Comparison of ENCODE assay signal across 8 mouse cellular contexts in genomic region chr17:25792615-25793014, GRCm38 (mm10). TPM values are rescaled to one million over a fixed set of nuclear protein-coding genes. Genes with fewer than 3 reads are reported as not detected.
DNase-seq lines count a peak whose midpoint lies in the region; ATAC-seq and TF ChIP-seq lines count a peak whose summit lies in the region.

TSS of gene Fam173a (minus strand) at chr17:25792901.

- TF ChIP-seq POLR2A in bone marrow, adult 2 months (IDR thresholded peaks at IDR 0.05; ENCODE audit: borderline replicate concordance, control insufficient read depth, low read depth, low read length): 0 out of 2 replicates have a peak, but pooled peaks have one; percentile 40

- no peaks in the 10 kb centered on the region for H3K9me3 ChIP-seq in forebrain, embryonic 13.5 days (replicated peaks)
- H3K9me3 ChIP-seq in neural tube, embryonic 13.5 days: no peaks in the 10 kb centered on the region

- peak within 1 kb of the TSS; percentile 77 for H3K9ac ChIP-seq in forebrain, embryonic 13.5 days
- H3K9ac ChIP-seq in neural tube, embryonic 13.5 days: peak within 1 kb of the TSS; percentile 86

- intact Hi-C loops in heart, postnatal 14 days (cut with DNase I): no loop called here

- peak within 1 kb of the TSS; percentile 87 for H3K4me3 ChIP-seq in bone marrow, adult 2 months (replicated peaks; ENCODE audit: control insufficient read depth, low read depth, low read length)
- peak within 1 kb of the TSS; percentile 74 for H3K4me3 ChIP-seq in forebrain, embryonic 13.5 days
- H3K4me3 ChIP-seq in neural tube, embryonic 13.5 days: peak within 1 kb of the TSS; percentile 84

- 1% methylated on average over 14 of the region's 14 CpGs for WGBS in bone marrow, adult 2 months
- 1% methylated on average over 13 of the region's 14 CpGs for WGBS in forebrain, embryonic 13.5 days
- 0% methylated on average over 14 of the region's 14 CpGs for WGBS in neural tube, embryonic 13.5 days

- no peak for TF ChIP-seq CTCF in bone marrow, adult 2 months (IDR thresholded peaks at IDR 0.05; ENCODE audit: control insufficient read depth, insufficient read depth, low read length)

- H3K36me3 ChIP-seq in forebrain, embryonic 13.5 days (ENCODE audit: poor library complexity, severe bottlenecking): peaks cover 25% of the 10 kb centered on the region
- peaks cover 22% of the 10 kb centered on the region for H3K36me3 ChIP-seq in neural tube, embryonic 13.5 days

- H3K27me3 ChIP-seq in forebrain, embryonic 13.5 days: no peaks in the 10 kb centered on the region
- no peaks in the 10 kb centered on the region for H3K27me3 ChIP-seq in neural tube, embryonic 13.5 days

- H3K4me2 ChIP-seq in forebrain, embryonic 13.5 days: peak within 1 kb of the TSS; percentile 94
- H3K4me2 ChIP-seq in neural tube, embryonic 13.5 days: peak within 1 kb of the TSS; percentile 92

- DNase-seq in CD8-positive naive resting alpha-beta T cell, adult 2 months (ENCODE audit: low read depth in 2 of 2, low spot score in 2 of 2): peak; percentile 63 to 75
- peak; percentile 84 to 85 for DNase-seq in heart, postnatal 14 days
- peak; percentile 90 to 94 for DNase-seq in kidney, postnatal 4 days
- peak; percentile 74 to 80 for DNase-seq in lung, adult 18-20 months
- DNase-seq in testis, postnatal 10 days (ENCODE audit: low spot score): peak; percentile 86

- peak within 1 kb of the TSS; percentile 92 for H3K27ac ChIP-seq in bone marrow, adult 2 months (ENCODE audit: control insufficient read depth, insufficient read depth, low read depth, low read length, poor library complexity)
- peak within 1 kb of the TSS; percentile 94 for H3K27ac ChIP-seq in forebrain, embryonic 13.5 days
- H3K27ac ChIP-seq in neural tube, embryonic 13.5 days (replicated peaks): peak within 1 kb of the TSS; percentile 92

- peak; percentile 50 for ATAC-seq in forebrain, embryonic 13.5 days
- peak; percentile 33; the same call in 1 of the 2 replicates for ATAC-seq in neural tube, embryonic 13.5 days (ENCODE audit: low read depth)

- peaks cover 7% of the 10 kb centered on the region for H3K4me1 ChIP-seq in bone marrow, adult 2 months (ENCODE audit: control insufficient read depth, insufficient read depth, low read length)
- peaks cover 69% of the 10 kb centered on the region for H3K4me1 ChIP-seq in forebrain, embryonic 13.5 days
- H3K4me1 ChIP-seq in neural tube, embryonic 13.5 days (replicated peaks): peaks cover 67% of the 10 kb centered on the region

RNA-seq across cellular contexts. Expression of gene Fam173a, which starts in this region (rescaled TPM):
- 33.4 and 149 TPM in 2 replicates for polyA plus RNA-seq in bone marrow, adult 2 months (2011; ENCODE audit: insufficient read depth, insufficient read length, low replicate concordance, missing spikeins)
- polyA plus RNA-seq in forebrain, embryonic 13.5 days (2015; fragmentation: Nextera tagmentation; extraction: Ambion mirVana): 75.5 and 84.8 TPM in 2 replicates
- total RNA-seq in heart, postnatal 14 days (2021): 10 to 100 TPM; 36.4 to 37.4 TPM
- polyA plus RNA-seq in neural tube, embryonic 13.5 days (2015; fragmentation: Nextera tagmentation; extraction: Ambion mirVana): 70.5 and 73.6 TPM in 2 replicates

Comparison
In these comparisons a context has a peak if more than half of its experiments do, and no peak if none do; other contexts are left out.
1. Peak in every context shown above with its lines: DNase-seq, ATAC-seq, H3K4me3 ChIP-seq and H3K27ac ChIP-seq.